Mouse (Mus musculus): ENCODE measurements at regions not wholly inside any gene's neighbourhood (a gene's known extent, or its start where the extent isn't known, plus 50 kb on each side); places are given as distances from the start of the nearest gene placed in this dataset.

DNA sequence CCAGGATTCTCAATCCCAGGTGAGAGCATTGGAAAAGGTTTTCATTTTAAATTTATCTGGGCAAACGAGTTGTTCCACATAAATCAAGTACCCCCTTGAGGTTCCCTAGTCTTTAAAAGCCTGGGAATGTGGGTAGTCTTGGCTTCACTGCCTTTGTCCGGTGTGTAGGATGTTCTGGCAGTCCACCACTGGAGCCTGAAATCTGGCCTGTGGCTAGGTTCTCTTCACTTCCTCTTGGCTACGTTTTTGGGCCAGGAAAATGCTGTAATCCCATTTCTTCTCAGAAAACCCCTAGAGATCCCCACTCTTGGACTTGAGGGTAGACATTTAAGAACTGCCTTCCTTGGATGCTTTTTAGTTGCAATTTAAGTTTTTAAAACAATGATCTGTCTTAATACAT lies 106.9 kb upstream of the Meox2 start:
- TF ChIP-seq POLR2A (IDR thresholded peaks at IDR 0.05; ENCODE audit: borderline replicate concordance, extremely low read depth, low read depth, low read length): no peak
- no peak for TF ChIP-seq CTCF (IDR thresholded peaks at IDR 0.05; ENCODE audit: insufficient read depth, low read length)

All from lung, adult 2 months (tissue).